Mouse (Mus musculus) spleen, adult 2 months (tissue): ENCODE data around the gene Snd1.

Source experiments
- CTCF ChIP-seq: fragments of 200-500 bp; IDR thresholded peaks from 2 replicates; pipeline ENCODE4 v1.5.1; 2011; ENCODE audit warnings: mild to moderate bottlenecking, inconsistent platforms; ENCODE audit not compliant: insufficient read depth, insufficient read length, insufficient replicate concordance; ENCODE audit errors: extremely low read depth
- POLR2A ChIP-seq: fragments of 200-500 bp; IDR thresholded peaks from 2 replicates; pipeline ENCODE4 v1.6.1; 2011; ENCODE audit warnings: low read depth, low read length, inconsistent platforms

DNA sequence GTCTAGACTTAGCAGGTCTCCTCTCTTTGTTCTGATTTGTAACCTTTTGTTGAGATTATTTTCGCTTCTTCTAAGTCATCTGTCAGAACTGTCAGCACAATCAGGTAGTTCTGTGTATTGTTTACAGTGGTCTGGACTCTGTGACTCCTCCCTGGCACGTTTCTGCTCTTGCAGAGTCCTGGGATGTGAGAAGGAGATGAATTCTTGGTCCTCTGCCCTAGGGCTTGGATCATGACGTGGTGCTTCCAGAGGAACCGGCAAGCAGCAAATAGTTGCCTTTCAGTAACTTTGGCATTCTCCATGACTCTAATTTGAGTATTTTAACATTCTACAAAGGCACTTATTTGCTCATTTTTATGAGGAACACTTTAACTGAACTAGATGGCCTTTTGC is 242.9 kb downstream of the Snd1 start:
- TF ChIP-seq CTCF = no peak
- no peak for TF ChIP-seq POLR2A
